Mouse (Mus musculus) NIH3T3 (cell line): Measurements from ENCODE around the gene Vmn1r39.
A peak's percentile ranks its signal among the peaks of the same experiment; 100 is the strongest.
"Not testable (repeated sequence)": the region's sequence is repeated elsewhere in the genome, so short reads cannot be mapped to it uniquely, and the experiment has no call there.

Experiments used
- DNase-seq: peaks from one replicate; pipeline ENCODE4 v3.0.0-alpha.2; 2012; ENCODE audit warnings: low read depth

Gene Vmn1r39

DNA sequence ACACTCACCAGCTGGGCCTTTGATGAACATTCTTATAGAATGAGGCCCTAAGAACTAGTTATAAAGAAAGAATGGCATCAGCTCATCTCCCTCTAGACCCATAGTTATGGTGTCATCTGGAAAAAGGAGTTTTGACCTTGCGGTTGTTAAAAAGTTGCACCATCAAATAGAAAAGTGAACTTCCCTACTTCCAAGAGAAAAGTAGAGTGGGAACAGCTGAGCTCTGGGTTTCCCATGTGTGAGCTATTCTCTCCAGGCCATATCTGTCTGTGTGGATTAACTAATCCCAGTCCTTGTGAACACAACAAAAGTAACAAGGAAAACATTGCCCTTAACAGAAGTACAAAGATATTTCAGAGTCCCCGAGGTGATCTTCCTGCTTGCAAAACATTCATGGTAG, at the start of gene Vmn1r39:
Gene Vmn1r39 (minus strand): TSS at position 101 of the 400 bp plus-strand sequence.
- DNase-seq = no peak

DNA sequence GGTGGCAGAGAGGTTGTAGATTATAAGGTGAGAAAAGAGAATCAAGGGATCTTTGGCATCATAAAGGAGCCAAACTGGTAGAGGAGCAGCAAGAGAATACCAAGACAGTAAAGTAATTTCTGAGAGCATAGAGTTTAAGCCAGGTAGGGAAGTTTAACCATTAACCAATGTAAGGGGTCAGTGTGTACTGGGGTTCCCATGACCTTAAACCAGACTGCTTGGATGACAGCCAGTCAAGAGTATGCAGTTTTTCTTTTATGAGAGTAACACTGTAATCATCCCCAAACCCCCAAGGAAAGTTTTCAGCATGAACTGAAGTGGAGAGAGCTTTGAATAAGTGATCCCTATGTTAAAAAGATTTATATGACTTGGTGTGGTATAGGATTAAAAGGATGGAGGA, 49.0 kb upstream of the Vmn1r39 start:
- no peak for DNase-seq

DNA sequence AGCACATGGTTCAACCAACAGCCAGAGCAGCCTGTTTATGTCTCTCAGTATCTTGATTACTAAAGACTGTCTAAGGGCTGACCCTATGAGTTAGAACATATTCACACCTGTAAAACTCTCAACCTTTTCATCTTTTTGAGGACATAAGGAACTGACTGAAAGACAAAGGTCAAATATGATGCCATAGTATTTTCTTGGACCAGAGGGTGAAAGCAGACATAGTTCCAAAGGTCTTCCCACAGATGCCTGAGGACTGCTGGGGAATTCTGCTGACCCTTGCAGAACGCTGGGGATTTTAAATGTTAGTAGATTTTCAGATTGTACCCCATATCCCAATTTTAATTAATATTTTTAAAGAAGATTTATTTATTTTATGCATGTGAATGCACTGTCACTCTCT, 47.9 kb upstream of the Vmn1r39 start:
- DNase-seq = no peak

DNA sequence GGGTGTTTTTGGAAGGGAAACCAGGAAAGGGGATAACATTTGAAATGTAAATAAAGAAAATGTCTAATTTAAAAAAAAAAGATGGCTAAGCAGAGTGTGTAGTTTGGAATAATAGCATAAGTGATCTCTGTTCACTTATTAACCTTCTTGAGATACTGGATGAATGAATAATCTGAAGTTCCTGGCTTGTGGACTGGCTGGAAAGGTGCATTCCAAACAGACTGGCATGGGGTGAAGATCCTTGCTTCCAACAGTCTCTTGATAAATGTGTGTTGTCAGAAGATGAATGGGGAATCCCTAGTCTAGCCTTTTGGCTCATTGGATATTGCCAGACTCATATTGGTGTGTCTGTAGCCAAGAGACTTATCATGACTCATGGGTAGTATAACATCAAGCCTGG, 45.8 kb upstream of the Vmn1r39 start:
- DNase-seq = peak; percentile 8

DNA sequence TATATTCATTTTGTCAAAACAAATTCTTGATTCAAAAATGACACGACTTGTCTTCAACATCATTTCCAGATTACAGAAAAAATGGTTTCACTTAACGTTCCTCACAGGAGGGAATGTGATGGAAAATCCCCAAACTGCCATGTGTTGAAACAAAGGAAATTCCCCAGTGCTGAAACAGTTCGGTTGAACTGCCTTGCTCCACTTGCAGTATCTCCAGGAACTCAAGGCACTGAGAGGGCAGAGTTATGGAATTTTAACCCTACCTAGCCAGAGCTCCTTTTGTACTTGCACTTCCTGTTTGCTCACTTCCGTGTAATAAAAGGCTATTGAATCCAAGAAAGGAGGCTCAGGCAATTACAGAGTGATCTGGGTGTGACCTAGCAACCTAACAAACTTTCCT, 38.5 kb upstream of the Vmn1r39 start:
- peak; percentile 80 for DNase-seq

DNA sequence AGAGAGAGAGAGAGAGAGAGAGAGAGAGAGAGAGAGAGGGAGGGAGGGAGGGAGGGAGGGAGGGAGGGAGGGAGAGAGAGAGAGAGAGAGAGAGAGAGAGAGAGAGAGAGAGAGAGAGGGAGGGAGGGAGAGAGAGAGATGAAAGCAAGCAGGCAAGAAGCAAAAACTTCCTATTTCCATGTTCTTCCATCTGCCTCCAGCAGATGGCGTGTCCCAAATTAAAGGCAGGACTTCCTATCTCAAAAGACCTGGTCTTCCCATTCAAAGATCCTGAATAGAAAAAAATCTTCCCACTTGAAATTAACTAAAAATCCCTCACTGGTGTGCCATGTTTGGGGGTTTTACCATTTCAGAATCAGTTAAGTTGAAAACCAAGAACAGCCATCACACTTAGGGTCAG, 30.2 kb upstream of the Vmn1r39 start:
- DNase-seq = peak; percentile 87

DNA sequence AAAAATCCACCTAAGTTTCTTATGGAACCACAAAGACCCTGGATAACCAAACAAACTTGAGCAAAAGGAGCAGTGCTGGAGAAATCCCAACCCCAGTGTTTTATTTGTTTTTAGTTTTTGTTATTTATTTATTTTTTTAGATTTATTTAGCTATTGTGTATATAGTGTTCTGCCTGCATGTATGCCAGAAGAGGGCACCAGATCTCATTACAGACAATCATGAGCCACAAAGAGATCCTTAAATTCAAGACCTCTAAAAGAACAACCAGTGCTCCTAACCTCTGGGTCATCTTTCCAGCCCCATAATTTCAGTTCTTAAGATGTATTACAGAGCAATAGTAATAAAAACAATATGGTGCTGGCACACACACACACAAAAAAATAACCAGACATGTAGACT, 26.5 kb upstream of the Vmn1r39 start:
- DNase-seq = peak; percentile 51

DNA sequence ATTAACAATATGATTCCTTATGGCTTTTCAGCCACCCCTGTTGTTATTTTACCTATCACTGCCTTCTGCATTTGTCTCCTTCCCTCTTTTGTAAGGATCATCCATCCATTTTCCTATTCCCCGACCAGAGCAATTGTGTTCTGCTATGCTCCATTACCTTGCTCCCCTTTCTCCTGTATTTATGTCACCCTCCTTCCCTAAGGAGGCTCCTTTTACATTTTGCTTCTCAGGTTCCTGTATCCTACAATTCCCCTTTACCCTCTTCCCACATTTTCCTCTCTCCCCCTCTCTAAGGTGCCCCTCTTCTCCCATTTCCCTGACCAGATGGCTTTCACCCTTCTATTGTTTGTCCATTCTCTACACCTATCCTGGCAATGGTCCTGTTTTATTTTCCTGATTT, 4.1 kb downstream of the Vmn1r39 start:
- no peak for DNase-seq

DNA sequence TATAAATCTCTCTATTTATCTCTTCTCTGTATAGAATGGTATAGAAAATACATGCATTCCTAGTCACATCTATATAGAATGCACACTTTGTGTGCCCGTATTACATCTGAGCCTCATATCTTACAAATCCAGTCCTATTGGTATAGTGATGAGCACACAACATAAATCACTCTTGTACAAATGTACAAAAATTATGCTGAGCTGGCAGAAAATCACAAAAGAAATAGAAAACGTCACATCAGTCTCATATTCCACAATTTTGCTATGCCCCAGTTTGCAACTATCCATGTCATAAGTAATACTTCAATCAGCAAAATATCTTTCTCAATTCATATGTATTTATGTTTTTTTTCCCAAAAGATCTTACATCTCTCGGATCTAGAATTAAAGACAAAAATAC, 4.7 kb downstream of the Vmn1r39 start:
- DNase-seq = no peak

DNA sequence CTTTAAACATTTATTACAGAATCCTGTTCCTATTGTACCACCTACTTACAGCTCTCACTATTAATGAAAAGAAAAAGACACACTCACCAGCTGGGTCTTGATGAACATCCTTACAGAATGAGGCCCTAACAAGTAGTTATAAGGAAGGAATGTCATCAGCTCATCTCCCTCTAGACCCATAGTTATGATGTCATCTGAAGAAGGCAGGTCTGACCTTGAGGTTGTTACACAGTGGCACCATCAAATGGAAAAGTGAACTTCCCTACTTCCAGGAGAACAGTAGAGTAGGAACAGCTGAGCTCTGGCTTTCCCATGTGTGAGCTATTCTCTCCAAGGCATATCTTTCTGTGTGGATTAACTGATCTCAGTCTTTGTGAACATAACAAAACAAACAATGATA, 27.9 kb downstream of the Vmn1r39 start, which contains the start of gene Vmn1r38:
Gene Vmn1r38 (minus strand): TSS at position 101 of the 400 bp plus-strand sequence.
- DNase-seq = not testable (repeated sequence)
